Mouse (Mus musculus) R1 (cell line): ENCODE data around the gene Serpinb9f.
"Not testable (repeated sequence)": the region's sequence is repeated elsewhere in the genome, so short reads cannot be mapped to it uniquely, and the experiment has no call there.

Source experiments
- DNase-seq: peaks from one replicate; pipeline ENCODE4 v3.0.0-alpha.2; 2018; ENCODE audit warnings: low read depth, low spot score

Gene Serpinb9f

GRCm38 (mm10) chr13:33323777-33324176 lies at the start of gene Serpinb9f:
Gene Serpinb9f (plus strand): TSS chr13:33324077.
- DNase-seq: not testable (repeated sequence)

- DNase-seq: not testable (repeated sequence)
Measured at GRCm38 (mm10) chr13:33308631-33309030, 15.2 kb upstream of the Serpinb9f start.

GRCm38 (mm10) chr13:33356666-33357065 lies 32.8 kb downstream of the Serpinb9f start:
- not testable (repeated sequence) for DNase-seq
